Mouse (Mus musculus) right cerebral cortex, postnatal 14 days (tissue): ENCODE measurements around the gene Cdk19.
"Not testable (repeated sequence)": the region's sequence is repeated elsewhere in the genome, so short reads cannot be mapped to it uniquely, and the experiment has no call there.

Experiments used
- DNase-seq: peaks from one replicate; pipeline ENCODE4 v3.0.0; 2022

Cdk19 gene

GRCm38 (mm10) chr10:40526301-40526761 is 187.0 kb downstream of the Cdk19 start:
- no peak for DNase-seq

DNA sequence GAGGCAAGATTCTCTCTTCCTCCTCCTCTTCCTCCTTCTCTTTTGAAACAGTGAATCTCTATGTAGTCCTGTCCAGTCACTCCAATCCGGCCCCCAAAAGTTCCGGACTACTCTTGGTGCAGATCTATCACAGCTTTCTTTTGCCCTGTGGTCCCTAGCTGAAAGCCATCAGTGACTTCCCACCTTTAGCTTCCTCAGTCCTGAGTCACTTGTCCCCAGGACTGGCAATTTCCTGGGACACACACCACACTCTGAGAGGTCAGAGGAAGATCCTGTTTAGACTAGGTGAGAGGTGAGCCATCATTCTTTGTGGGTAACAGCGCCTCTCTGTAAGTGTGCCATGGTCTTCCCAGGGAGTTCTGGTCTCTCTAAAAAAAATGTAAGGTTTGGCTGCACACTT is 187.6 kb downstream of the Cdk19 start:
- DNase-seq = no peak

GRCm38 (mm10) chr10:40527573-40527972 is 188.2 kb downstream of the Cdk19 start:
- DNase-seq = no peak

DNA sequence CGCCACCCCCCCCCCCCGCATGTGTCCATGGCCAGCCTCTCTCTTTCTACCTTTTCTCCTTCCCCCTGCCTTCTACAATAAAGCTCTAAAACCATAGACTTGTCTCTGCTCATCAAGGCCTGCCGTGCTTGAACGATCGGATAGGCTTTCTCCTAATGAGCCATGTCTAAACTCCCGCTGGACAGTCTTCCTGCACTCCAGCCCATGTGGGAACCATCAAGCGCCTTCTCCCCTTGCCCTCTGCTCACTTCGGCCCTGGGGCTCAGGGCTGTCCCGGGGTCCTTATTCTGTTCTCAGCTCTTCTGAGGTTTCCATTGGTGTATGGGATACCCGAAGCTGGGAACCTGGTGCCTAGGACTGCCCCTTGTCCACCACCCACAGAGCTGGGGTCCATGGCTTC is 189.3 kb downstream of the Cdk19 start:
- no peak for DNase-seq

DNA sequence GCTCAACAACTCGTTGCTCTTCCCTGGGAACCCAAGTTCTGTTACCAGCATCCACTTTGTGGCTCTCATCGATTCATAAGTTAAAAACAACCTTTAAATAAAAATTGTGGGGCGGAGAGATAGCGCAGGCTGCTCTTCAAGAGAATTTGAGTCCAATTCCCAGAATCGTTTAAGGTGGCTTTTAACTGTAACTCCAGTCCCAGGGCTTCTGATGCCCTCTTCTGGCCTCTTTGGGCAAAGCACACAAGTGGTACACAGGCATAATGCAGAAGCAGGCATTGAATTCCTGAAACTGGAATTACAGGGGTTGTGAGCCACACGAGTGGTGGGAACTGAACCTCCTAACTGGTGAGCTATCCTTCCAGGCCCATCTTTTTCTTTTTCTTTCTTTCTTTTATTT is 190.3 kb downstream of the Cdk19 start:
- DNase-seq = peak; percentile 65

- DNase-seq = no peak
Observed at GRCm38 (mm10) chr10:40530661-40531060, 191.3 kb downstream of the Cdk19 start.

DNA sequence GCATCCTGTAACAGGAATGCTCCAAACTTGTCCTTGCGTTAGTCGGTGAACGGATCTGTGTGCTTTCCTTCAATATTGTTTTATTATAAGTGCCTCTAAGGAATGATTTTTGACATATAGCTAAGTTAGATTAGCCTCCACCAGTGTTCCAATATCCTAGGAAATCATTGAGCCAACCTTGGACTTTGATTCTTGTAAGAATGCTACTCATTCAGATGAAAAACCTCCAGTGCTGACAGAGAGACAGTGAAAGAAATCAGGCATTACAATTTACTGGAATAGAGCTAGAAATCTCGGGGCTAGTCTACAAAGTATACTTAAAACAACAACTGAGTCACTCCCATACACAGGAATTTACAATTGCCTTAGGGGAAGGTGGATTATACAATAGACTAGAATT is 193.2 kb downstream of the Cdk19 start:
- not testable (repeated sequence) for DNase-seq
